Mouse (Mus musculus) limb, embryonic 15.5 days (tissue): Measurements from ENCODE around the gene Commd8. TPM values are rescaled to one million over a fixed set of nuclear protein-coding genes. Genes with fewer than 3 reads are reported as not detected.

Experiments
- ATAC-seq: fragments of 200-750 bp; cut with Nextera tagmentation; 2 replicates; pipeline ENCODE4 v1.8.0; 2017; ENCODE audit warnings: low read depth, moderate TSS enrichment; ENCODE audit not compliant: insufficient number of reproducible peaks, low FRiP score, low TSS enrichment
- H3K27ac ChIP-seq: fragments of 300-500 bp; sonication (generic); 2 replicates; pipeline ENCODE4 v1.5.1; 2015; ENCODE audit warnings: moderate library complexity, mild to moderate bottlenecking, inconsistent platforms
- H3K27me3 ChIP-seq: fragments of 300-500 bp; sonication (generic); 2 replicates; pipeline ENCODE4 v1.6.1; 2015; ENCODE audit warnings: inconsistent platforms
- H3K36me3 ChIP-seq: fragments of 300-500 bp; sonication (generic); 2 replicates; pipeline ENCODE4 v1.6.1; 2015; ENCODE audit warnings: inconsistent platforms
- H3K4me1 ChIP-seq: fragments of 300-500 bp; sonication (generic); 2 replicates; pipeline ENCODE4 v1.6.1; 2015; ENCODE audit warnings: inconsistent platforms
- H3K4me2 ChIP-seq: fragments of 300-500 bp; sonication (generic); 2 replicates; pipeline ENCODE4 v1.6.1; 2015; ENCODE audit warnings: mild to moderate bottlenecking, inconsistent platforms
- H3K4me3 ChIP-seq: fragments of 300-500 bp; sonication (generic); 2 replicates; pipeline ENCODE4 v1.5.1; 2015; ENCODE audit warnings: mild to moderate bottlenecking, inconsistent platforms
- H3K9ac ChIP-seq: fragments of 300-500 bp; sonication (generic); 2 replicates; pipeline ENCODE4 v1.6.1; 2015; ENCODE audit warnings: inconsistent platforms
- H3K9me3 ChIP-seq: fragments of 300-500 bp; sonication (generic); 2 replicates; pipeline ENCODE4 v1.6.1; 2016; ENCODE audit warnings: inconsistent platforms
- WGBS: fragments of 180-500 bp; shearing (Covaris S2); methylation state at CpG from one replicate; pipeline ENCODE4 v1.1.7; 2015; 5-methylcytosine and 5-hydroxymethylcytosine counted together
- polyA plus RNA-seq: library from polyadenylated mRNA; unstranded; fragments of >200 nt; fragmentation: Nextera tagmentation; extraction: Ambion mirVana; gene quantifications from 2 replicates; pipeline ENCODE4 v1.2.1, GENCODE M21; 2015

Commd8 gene
- 157 and 177 TPM in 2 replicates for polyA plus RNA-seq

- H3K4me3 ChIP-seq, result peak within 1 kb of the TSS; percentile 79
- peak within 1 kb of the TSS; percentile 84 for H3K27ac ChIP-seq
- peaks cover 5% of the 10 kb centered on the region for H3K36me3 ChIP-seq
- H3K4me2 ChIP-seq, result peak within 1 kb of the TSS; percentile 71
- WGBS, result under 1% methylated on average over 38 of the region's 38 CpGs
- peak; percentile 89 for ATAC-seq
- H3K27me3 ChIP-seq, result no peaks in the 10 kb centered on the region
- peak within 1 kb of the TSS; percentile 76 for H3K9ac ChIP-seq
- H3K9me3 ChIP-seq, result no peaks in the 10 kb centered on the region
- peaks cover 14% of the 10 kb centered on the region for H3K4me1 ChIP-seq
These were observed at the start of gene Commd8 for GRCm38 (mm10) chr5:72167594-72168284. Gene Commd8 (minus strand): TSS chr5:72168189.

- Histone ChIP-seq H3K36me3 (no peaks in the 10 kb centered on the region), H3K4me1 (peaks cover 5% of the 10 kb centered on the region; the same call in 1 of the 2 replicates), H3K27me3 (no peaks in the 10 kb centered on the region), H3K9me3 (no peaks in the 10 kb centered on the region), H3K4me3 (0 out of 2 replicates have a peak overlapping the region, but pooled peaks have one; percentile 10), H3K9ac (no peak overlapping the region), H3K27ac (no peak overlapping the region), H3K4me2 (peak overlapping the region; percentile 2; the same call in 1 of the 2 replicates)
- 65% methylated on average over 18 of the region's 18 CpGs for WGBS
- ATAC-seq, result no peak
These were observed 43.8 kb upstream of the Commd8 start for GRCm38 (mm10) chr5:72211741-72212140.

- H3K4me3 ChIP-seq, result no peak overlapping the region
- H3K9ac ChIP-seq, result no peak overlapping the region
- H3K4me2 ChIP-seq, result no peak overlapping the region
- H3K9me3 ChIP-seq, result no peaks in the 10 kb centered on the region
- no peak for ATAC-seq
- no peaks in the 10 kb centered on the region for H3K27me3 ChIP-seq
- H3K36me3 ChIP-seq, result no peaks in the 10 kb centered on the region
- H3K27ac ChIP-seq, result no peak overlapping the region
- WGBS, result 60% methylated on average over 5 of the region's 5 CpGs
- peaks cover 5% of the 10 kb centered on the region; the same call in 1 of the 2 replicates for H3K4me1 ChIP-seq
These were observed 42.8 kb upstream of the Commd8 start for GRCm38 (mm10) chr5:72210812-72211139.

GRCm38 (mm10) chr5:72210123-72210811, 42.3 kb upstream of the Commd8 start:
- Histone ChIP-seq H3K27ac (no peak overlapping the region), H3K4me1 (peaks cover 5% of the 10 kb centered on the region; the same call in 1 of the 2 replicates), H3K36me3 (no peaks in the 10 kb centered on the region), H3K4me3 (no peak overlapping the region), H3K4me2 (no peak overlapping the region), H3K27me3 (no peaks in the 10 kb centered on the region), H3K9ac (no peak overlapping the region), H3K9me3 (no peaks in the 10 kb centered on the region)
- no peak for ATAC-seq
- WGBS, result 77% methylated on average over 13 of the region's 13 CpGs

GRCm38 (mm10) chr5:72208515-72208914, 40.5 kb upstream of the Commd8 start:
- Histone ChIP-seq H3K4me1 (peaks cover 11% of the 10 kb centered on the region; the same call in 1 of the 2 replicates), H3K9me3 (no peaks in the 10 kb centered on the region), H3K36me3 (no peaks in the 10 kb centered on the region), H3K9ac (no peak overlapping the region), H3K27me3 (no peaks in the 10 kb centered on the region), H3K4me2 (no peak overlapping the region), H3K4me3 (no peak overlapping the region), H3K27ac (no peak overlapping the region)
- 84% methylated on average over 1 of the region's 1 CpGs for WGBS
- no peak for ATAC-seq

GRCm38 (mm10) chr5:72205271-72205670, 37.3 kb upstream of the Commd8 start:
- no peak overlapping the region for H3K27ac ChIP-seq
- H3K4me3 ChIP-seq, result no peak overlapping the region
- WGBS, result 81% methylated on average over 5 of the region's 5 CpGs
- H3K9me3 ChIP-seq, result no peaks in the 10 kb centered on the region
- no peaks in the 10 kb centered on the region for H3K27me3 ChIP-seq
- no peak overlapping the region for H3K9ac ChIP-seq
- ATAC-seq, result no peak
- peaks cover 12% of the 10 kb centered on the region; the same call in 1 of the 2 replicates for H3K4me1 ChIP-seq
- H3K36me3 ChIP-seq, result no peaks in the 10 kb centered on the region
- no peak overlapping the region for H3K4me2 ChIP-seq

- peaks cover 12% of the 10 kb centered on the region; the same call in 1 of the 2 replicates for H3K4me1 ChIP-seq
- 75% methylated on average over 2 of the region's 2 CpGs for WGBS
- H3K9me3 ChIP-seq, result no peaks in the 10 kb centered on the region
- ATAC-seq, result no peak
- no peaks in the 10 kb centered on the region for H3K36me3 ChIP-seq
- H3K27me3 ChIP-seq, result no peaks in the 10 kb centered on the region
- no peak overlapping the region for H3K9ac ChIP-seq
- H3K4me2 ChIP-seq, result peak overlapping the region; percentile 72
- H3K4me3 ChIP-seq, result 0 out of 2 replicates have a peak overlapping the region, but pooled peaks have one; percentile 57
- H3K27ac ChIP-seq, result no peak overlapping the region
These were observed 36.5 kb upstream of the Commd8 start for GRCm38 (mm10) chr5:72204507-72204906.

- Histone ChIP-seq H3K4me2 (peak overlapping the region; percentile 72), H3K36me3 (no peaks in the 10 kb centered on the region), H3K27ac (peak overlapping the region; percentile 62; the same call in 1 of the 2 replicates), H3K9me3 (no peaks in the 10 kb centered on the region), H3K4me1 (peaks cover 12% of the 10 kb centered on the region; the same call in 1 of the 2 replicates), H3K27me3 (no peaks in the 10 kb centered on the region), H3K4me3 (peak overlapping the region; percentile 57), H3K9ac (no peak overlapping the region)
- no peak for ATAC-seq
- 4% methylated on average over 10 of the region's 10 CpGs for WGBS
These were observed 35.7 kb upstream of the Commd8 start for GRCm38 (mm10) chr5:72203734-72204073.

GRCm38 (mm10) chr5:72203028-72203733, 35.2 kb upstream of the Commd8 start:
- H3K4me2 ChIP-seq, result peak overlapping the region; percentile 72
- H3K9ac ChIP-seq, result peak overlapping the region; percentile 35; the same call in 1 of the 2 replicates
- peak overlapping the region; percentile 57 for H3K4me3 ChIP-seq
- WGBS, result under 1% methylated on average over 32 of the region's 32 CpGs
- H3K36me3 ChIP-seq, result no peaks in the 10 kb centered on the region
- H3K9me3 ChIP-seq, result no peaks in the 10 kb centered on the region
- H3K4me1 ChIP-seq, result peaks cover 12% of the 10 kb centered on the region; the same call in 1 of the 2 replicates
- no peaks in the 10 kb centered on the region for H3K27me3 ChIP-seq
- peak; percentile 91 for ATAC-seq
- peak overlapping the region; percentile 62 for H3K27ac ChIP-seq

- ATAC-seq, result no peak
- no peak overlapping the region for H3K9ac ChIP-seq
- 59% methylated on average over 10 of the region's 10 CpGs for WGBS
- no peaks in the 10 kb centered on the region for H3K36me3 ChIP-seq
- H3K27ac ChIP-seq, result peak overlapping the region; percentile 38; the same call in 1 of the 2 replicates
- no peaks in the 10 kb centered on the region for H3K27me3 ChIP-seq
- H3K9me3 ChIP-seq, result no peaks in the 10 kb centered on the region
- H3K4me1 ChIP-seq, result peaks cover 12% of the 10 kb centered on the region; the same call in 1 of the 2 replicates
- no peak overlapping the region for H3K4me3 ChIP-seq
- H3K4me2 ChIP-seq, result peak overlapping the region; percentile 5; the same call in 1 of the 2 replicates
These were observed 34.0 kb upstream of the Commd8 start for GRCm38 (mm10) chr5:72202016-72202415.

GRCm38 (mm10) chr5:72201600-72201999, 33.6 kb upstream of the Commd8 start:
- H3K9me3 ChIP-seq, result no peaks in the 10 kb centered on the region
- H3K4me2 ChIP-seq, result peak overlapping the region; percentile 5; the same call in 1 of the 2 replicates
- peaks cover 12% of the 10 kb centered on the region; the same call in 1 of the 2 replicates for H3K4me1 ChIP-seq
- no peaks in the 10 kb centered on the region for H3K27me3 ChIP-seq
- 40% methylated on average over 7 of the region's 7 CpGs for WGBS
- H3K4me3 ChIP-seq, result no peak overlapping the region
- ATAC-seq, result no peak
- H3K36me3 ChIP-seq, result no peaks in the 10 kb centered on the region
- no peak overlapping the region for H3K9ac ChIP-seq
- peak overlapping the region; percentile 38; the same call in 1 of the 2 replicates for H3K27ac ChIP-seq
